Mouse (Mus musculus): Measurements from ENCODE around the gene Sfswap.

The Sfswap gene

DNA sequence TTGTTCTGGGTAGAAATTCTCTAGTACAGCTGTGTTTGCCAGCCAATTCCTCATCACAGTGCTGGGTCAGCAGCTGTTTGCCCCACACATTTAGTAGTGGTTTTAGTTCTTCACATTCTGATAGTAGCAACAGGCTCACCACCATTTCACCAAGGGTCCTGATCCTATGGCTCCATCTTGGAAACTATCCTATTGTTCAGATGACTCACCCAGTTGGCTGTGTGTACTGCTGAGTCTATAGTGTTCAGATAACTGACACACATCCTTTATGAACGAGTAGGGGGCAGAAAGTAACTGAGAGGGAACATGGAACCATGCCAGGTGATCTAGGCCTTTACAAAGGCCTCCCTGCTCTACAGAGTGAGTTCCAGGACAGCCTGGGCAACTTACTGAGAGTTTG, 28.6 kb downstream of the Sfswap start:
- DNase-seq (ENCODE audit: low read depth, low spot score): peak; percentile 80

DNA sequence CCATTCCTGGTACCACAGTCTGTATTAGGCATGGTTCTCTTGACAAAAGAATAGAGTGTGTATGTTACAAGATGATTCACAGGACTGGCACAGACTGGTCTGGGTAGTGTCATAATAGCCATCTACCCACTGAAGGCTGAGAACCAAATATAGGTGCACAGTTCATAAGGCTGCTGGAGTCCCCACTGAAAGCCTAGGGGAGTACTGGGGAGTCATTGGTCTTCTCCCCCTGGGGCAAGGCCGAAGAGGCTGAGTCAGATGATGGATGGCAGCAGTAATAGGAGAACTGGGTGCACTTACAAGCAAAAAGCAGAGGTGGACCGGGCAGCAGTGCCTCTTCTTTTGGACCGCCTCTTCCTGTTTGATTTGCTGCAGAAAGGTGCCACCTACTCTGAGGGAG, 32.7 kb downstream of the Sfswap start:
- DNase-seq (ENCODE audit: low read depth, low spot score): peak; percentile 75

- DNase-seq (ENCODE audit: low read depth, low spot score): peak; percentile 54
These were observed 33.5 kb downstream of the Sfswap start for GRCm38 (mm10) chr5:129534500-129534899.

GRCm38 (mm10) chr5:129535021-129535420, 34.0 kb downstream of the Sfswap start:
- peak; percentile 22 for DNase-seq (ENCODE audit: low read depth, low spot score)

DNA sequence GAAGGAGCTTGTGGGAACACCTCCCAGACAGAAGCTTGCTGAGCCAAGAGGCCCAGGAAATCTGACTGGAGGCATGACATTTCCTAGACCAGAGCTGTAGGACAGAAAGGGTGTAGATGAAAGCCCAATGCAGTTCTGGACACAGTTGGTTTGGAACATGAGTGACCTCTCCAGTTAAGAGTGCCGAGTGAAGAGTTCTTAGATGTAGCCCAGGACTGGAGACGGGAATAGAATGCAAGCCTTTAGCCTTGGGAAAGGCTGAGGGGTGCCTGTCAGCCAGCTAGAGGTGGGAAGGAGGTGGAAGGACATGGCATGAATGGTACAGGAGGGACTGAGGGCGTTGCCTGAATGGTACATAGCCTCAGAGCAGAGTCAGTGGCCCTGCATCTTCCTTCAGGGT, 34.4 kb downstream of the Sfswap start:
- no peak for DNase-seq (ENCODE audit: low read depth, low spot score)

DNA sequence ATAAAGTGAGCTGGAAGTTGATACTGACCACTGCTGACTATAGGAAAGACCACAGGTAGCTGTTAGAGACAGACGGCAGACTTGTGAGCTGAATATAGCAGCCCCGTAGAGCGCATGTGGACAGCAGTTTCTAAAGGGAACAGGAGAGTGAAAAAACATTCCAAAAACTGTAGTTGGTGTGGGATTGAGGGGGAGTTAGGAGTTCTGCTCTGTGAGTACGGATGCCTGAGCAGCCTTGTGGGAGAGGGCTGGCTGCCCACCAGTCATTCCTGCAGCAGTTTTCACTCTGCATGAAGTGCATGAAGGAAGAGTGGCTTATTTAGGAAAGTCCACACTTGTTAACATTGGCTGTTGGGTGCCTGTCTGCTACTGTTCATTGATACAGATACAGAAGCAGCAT, 37.8 kb downstream of the Sfswap start:
- no peak for DNase-seq (ENCODE audit: low read depth, low spot score)

GRCm38 (mm10) chr5:129542236-129542635, 41.2 kb downstream of the Sfswap start:
- DNase-seq (ENCODE audit: low read depth, low spot score): peak; percentile 39

DNA sequence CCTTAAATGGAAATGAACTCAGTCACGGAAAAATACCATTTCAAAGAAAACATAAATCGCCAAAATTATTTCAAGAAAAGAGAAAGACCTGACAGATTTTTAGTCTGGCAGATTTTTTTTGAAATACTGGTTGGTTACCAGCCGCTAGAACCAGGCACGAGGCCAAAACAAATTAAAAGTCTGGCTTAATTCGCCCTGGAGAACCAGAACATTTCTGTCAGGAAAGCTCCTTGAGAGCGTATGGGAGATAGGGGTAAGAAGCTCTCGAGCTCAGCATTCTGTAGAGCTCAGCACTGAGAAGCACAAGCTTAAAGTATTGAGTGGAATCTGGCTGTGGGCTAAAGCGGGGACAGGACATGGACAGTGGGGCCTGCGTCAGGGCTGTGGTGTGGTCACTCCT, 44.8 kb downstream of the Sfswap start:
- DNase-seq (ENCODE audit: low read depth, low spot score): no peak

DNA sequence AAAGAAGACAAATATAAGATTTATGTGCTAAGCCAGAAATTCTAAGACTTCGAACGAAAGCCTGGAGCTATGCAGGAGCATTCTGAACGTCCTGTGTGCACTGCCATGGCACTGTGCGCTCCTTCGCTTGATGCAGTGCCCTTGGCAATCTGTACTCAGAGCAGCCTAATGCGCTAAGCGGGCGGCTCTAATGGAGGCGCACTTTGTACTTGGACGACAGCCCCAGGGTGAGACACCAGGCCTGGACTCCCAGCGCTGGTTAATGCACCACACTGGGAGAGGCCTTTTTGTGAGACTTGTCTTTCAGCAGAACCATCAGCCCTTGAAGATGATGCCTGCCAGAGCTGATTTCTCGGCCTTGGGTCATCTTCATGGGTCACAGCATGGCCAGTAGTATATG, 48.7 kb downstream of the Sfswap start:
- DNase-seq (ENCODE audit: low read depth, low spot score): no peak

DNA sequence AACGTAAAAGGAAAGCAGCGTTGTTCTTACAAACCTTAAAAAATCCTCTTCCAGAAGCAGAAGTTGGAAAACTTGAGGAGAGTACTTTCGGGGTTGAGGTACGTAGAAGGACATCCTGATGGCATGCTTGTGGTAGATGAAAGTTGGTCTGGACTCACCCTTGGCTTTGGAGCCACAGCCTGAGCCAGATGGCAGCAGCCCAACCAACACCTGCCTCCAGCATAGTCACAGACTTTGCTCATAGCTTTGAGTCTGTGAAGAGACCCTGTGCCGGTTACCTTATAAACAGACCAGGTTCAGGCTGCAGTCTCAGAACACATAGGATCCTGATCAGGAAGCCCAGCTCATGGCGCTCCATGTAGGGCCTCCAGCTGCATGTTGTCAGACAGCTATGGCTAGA, 49.8 kb downstream of the Sfswap start:
- no peak for DNase-seq (ENCODE audit: low read depth, low spot score)

DNA sequence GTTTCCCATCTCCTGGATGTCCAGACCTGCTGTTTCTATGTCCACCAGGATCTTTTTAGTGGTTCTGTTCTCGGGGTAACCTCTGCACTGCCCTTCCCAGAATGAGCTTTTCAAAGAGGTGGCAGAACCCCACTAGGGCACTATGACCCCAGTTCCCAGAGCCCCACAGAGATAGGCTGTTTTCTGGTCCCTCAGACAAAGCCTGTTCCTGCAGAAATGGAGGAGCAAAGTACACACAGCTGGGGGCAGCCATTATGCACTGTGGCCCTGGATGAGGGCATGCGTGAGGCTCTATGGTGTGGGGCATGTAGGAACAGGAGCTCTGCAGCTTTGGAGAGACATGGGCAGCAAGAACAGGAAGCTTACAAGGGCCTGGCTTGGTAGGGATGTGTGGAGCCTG, 51.0 kb downstream of the Sfswap start:
- no peak for DNase-seq (ENCODE audit: low read depth, low spot score)

- no peak for DNase-seq (ENCODE audit: low read depth, low spot score)
These were observed 52.6 kb downstream of the Sfswap start for GRCm38 (mm10) chr5:129553642-129554041.

DNA sequence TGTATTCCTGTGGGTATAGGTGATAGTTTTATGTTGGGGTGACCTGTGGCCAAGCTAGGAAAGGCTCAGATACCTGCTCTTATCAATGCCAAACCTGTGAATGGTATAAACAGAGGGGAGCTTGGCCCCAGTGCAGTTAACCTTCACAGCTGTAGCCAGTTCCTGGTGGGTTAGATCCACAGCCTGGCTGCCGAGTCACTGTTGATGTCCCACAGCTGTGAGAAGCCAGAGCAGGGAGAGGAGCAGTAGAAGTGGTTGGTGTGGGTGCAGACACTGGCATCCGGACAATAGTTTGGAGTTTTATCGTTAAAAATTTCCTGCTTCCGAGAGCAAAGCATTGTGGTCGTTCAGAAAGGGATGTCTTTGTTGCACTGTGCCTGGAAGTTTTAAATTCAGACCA, 57.6 kb downstream of the Sfswap start:
- DNase-seq (ENCODE audit: low read depth, low spot score): no peak

GRCm38 (mm10) chr5:129559283-129559682, 58.3 kb downstream of the Sfswap start:
- no peak for DNase-seq (ENCODE audit: low read depth, low spot score)

DNA sequence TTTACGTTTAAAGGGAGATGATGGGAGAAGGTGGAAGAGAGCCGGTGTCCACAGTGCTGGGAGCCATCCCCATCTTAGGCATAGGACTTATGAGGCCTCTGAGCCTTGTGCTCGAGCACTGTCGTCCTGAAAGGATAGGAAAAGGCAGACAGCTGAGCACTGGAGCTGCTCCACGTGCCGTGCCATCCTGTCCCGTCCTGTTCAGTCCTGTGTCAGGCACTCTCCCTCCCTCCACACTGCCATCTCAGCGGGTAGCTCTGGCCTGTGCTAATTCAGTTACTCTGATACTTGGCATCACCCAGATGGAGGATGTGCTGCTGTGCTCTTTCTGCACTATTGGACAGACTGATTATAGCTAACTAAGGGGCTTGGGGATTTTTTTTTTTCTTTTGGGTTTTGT, 61.3 kb downstream of the Sfswap start:
- no peak for DNase-seq (ENCODE audit: low read depth, low spot score)

DNA sequence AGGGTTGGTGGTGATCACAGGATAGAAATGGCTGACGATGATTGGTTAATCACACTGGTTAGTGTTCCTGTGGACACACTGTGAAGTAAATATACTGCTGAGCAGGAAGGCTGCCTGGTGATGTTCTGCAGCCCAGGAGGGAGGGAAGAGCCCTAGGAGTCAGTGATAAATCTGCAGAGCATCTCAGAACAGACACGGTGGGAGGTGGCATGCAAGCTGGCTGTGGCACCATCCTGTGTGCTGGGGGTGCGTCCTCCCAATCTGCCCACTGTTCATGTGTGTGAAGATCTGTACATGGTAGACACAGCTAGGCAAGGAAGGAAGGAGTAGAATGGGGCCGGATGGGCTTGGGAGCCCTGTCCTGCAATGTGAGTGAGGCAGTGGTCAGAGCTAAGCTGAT, 67.6 kb downstream of the Sfswap start:
- no peak for DNase-seq (ENCODE audit: low read depth, low spot score)

GRCm38 (mm10) chr5:129578201-129578600, 77.2 kb downstream of the Sfswap start:
- DNase-seq (ENCODE audit: low read depth, low spot score): no peak

GRCm38 (mm10) chr5:129580046-129580445, 79.0 kb downstream of the Sfswap start:
- DNase-seq (ENCODE audit: low read depth, low spot score): no peak

DNA sequence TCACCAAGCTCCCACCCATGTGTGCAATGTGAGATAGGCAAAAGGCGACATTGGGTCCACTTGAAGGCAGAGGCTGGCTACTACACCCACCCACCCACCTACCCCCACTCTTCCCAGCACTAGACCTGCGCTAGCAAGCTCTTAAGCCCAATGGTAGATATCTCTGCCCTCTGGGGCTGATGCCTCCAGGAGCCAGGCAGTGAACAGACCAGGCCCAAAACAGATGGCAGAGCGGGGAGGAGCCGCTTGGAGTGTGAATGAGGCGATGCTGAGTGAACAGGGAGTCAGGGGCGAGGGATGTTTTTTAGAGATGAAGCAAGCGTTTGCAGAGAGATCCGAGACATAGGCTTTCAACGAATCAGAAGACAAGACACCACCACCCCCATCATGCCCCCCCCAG, 79.6 kb downstream of the Sfswap start:
- DNase-seq (ENCODE audit: low read depth, low spot score): no peak

- DNase-seq (ENCODE audit: low read depth, low spot score): no peak
These were observed 80.0 kb downstream of the Sfswap start for GRCm38 (mm10) chr5:129581015-129581414.

- DNase-seq (ENCODE audit: low read depth, low spot score): peak; percentile 11
These were observed 82.3 kb downstream of the Sfswap start for GRCm38 (mm10) chr5:129583331-129583730.

- peak; percentile 77 for DNase-seq (ENCODE audit: low read depth, low spot score)
These were observed 83.0 kb downstream of the Sfswap start, which contains the start of gene Mmp17 for GRCm38 (mm10) chr5:129583761-129584582. TSS of gene Mmp17 (plus strand) at chr5:129584169.
